Mouse (Mus musculus) brain, adult 2 months (tissue): ENCODE measurements at regions not wholly inside any gene's neighbourhood (a gene's known extent, or its start where the extent isn't known, plus 50 kb on each side); places are given as distances from the start of the nearest gene placed in this dataset.
A peak's percentile ranks its signal among the peaks of the same experiment; 100 is the strongest.

Experiments
- DNase-seq: peaks from one replicate; pipeline ENCODE4 v3.0.0; 2011; ENCODE audit warnings: low read depth, low spot score

- peak; percentile 73 for DNase-seq
Observed at GRCm38 (mm10) chr5:73874770-73875169, 193.5 kb downstream of the Usp46 start.

GRCm38 (mm10) chr5:73875847-73876246 is 192.4 kb downstream of the Usp46 start:
- peak; percentile 58 for DNase-seq

- no peak for DNase-seq
Observed at GRCm38 (mm10) chr5:73880936-73881335, 187.3 kb downstream of the Usp46 start.

- peak; percentile 70 for DNase-seq
Observed at GRCm38 (mm10) chr5:73881941-73882340, 186.3 kb downstream of the Usp46 start.

DNA sequence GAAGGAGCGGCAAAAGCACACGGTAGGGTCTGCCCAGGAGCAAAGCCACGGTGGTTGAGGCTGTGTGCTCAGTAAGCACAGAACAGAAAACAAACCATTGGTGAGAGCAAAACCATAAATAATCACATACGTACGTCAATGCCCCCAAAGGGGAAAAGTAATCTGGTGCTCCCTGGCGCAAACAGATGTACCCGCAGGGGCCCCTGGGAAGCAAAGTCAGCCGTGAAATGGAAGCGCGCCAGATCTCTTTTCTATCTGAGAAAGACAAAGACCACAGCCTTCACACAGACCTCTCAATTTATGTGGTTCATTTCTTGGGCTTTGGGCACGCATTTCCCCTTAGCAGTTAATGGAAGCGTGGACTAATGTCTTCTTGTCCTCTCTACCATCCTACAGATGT is 183.2 kb downstream of the Usp46 start:
- DNase-seq = no peak

DNA sequence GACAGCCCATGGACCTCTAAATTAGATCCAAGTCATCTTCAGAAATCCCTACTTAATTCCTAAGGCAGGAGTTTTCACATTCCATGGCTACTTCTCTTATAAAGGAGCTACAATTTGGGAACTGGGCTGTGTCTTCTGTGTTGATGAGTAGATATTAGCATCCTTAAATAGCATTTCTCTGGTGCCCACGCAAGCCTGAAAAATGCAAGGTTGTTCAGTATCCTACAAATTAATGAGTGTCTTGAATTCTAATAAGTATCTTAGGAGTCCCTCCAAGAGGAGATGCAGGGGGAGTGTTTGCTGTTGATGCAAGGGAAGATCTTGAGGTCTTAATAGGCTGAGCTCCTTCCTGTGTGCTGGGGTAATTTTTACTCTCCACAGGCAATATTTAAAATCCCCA is 182.5 kb downstream of the Usp46 start:
- peak; percentile 76 for DNase-seq

DNA sequence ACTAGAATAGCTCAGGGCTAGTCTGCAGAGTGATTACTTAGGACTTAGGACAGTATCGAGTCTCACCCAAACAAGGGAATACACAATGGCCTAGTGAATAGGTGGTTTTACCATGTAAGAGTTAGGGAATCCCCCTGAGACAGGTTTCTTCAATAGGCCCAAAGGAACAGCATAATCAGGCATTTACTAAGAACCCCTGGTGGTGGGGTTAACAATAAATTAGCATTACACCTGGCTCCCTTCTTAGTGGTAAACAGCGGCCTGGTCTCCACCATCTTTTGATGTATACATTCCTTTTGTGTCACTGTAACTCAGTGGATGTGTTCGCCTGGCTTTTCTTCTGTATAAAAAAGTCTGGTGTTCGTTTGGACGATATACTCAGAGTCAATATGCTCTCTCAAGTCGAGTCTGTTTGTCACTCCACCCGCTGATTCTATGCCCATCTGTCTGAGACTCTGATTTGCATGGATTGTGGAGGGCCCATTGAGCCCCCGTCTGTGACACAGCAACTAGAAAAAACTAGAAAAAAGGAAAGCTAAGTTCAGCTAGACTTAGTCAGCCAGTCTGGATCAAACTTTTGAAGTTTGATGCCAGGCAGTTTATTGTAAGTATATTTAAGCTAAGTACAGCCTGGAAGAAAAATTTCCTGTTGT is 180.8 kb downstream of the Usp46 start:
- DNase-seq = peak; percentile 43

- DNase-seq = no peak
Observed at GRCm38 (mm10) chr5:73888391-73888790, 179.8 kb downstream of the Usp46 start.

DNA sequence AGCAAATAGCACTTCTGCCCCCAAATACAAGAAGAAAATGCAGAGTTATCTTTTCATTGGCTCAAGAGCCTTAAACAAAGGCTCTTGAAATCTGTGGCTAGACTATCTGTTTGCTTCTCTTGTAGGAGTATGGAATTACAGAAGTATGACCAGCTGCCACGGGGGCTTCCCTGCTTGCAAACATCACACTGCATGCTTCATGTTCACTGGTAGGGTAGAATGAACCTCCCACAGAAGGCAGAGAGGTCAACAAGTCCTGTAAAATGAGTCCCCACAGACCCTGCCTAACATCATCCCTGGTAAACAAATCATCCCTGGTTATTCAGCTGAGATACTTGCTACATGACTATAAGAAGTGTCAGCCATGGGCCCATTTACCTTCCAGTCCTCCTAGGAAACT is 178.9 kb downstream of the Usp46 start:
- DNase-seq = no peak

DNA sequence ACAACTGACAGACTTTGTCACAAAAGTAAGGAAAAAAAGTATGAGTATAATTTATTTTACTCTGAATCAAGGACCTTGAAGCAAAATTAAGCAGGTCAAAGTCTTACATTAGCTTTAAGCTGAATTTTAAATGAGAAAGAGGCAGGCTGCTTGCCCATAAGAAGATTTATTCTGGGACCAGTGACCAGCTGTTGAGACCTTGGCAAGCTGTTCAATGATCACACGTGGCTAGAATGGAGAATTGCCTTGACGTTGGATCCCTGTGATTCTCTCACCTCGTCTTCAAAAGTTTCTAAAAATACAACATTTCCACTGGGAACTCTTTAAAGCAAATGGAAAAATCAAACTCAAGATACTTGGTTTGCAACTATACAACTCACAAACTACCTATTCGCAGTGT is 177.3 kb downstream of the Usp46 start:
- DNase-seq = no peak

- no peak for DNase-seq
Observed at GRCm38 (mm10) chr5:73891606-73892005, 176.6 kb downstream of the Usp46 start.

DNA sequence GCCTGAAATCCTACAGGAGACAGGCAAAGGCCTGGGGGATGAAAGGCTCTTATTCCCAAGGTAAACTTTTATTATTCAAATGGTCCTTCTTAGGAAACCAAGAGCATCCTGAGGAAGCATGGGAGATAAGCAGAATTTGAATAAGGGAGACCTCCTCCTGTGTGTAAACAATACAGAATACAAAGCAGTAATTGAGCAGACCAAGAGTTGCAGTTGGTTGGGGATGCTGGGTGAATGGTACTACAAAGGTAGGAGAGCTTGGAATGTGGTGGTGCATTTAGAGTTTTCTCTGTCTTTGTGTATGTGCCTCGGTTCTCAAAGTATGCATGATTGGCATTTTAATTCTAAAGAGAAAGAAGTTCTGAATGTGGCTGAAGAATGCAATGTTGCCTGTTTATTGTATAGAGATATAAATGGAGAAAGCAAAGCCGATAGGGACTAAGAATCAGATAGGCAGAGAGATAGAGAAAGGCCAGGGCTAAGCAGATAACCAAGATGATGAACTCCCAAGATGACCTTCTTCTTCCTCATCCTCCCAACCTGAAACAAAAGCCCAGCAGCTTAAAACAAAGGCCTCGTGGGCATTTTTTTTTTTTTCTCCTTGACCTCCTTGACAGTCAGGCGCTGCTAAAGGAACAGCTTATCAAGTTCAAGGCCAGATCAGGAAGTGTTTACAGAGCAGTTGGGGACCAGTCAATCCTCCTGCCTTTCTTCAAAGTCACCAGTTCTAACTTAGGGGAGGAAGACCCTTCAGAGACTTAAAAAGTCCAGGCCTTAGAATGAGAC is 175.6 kb downstream of the Usp46 start:
- no peak for DNase-seq

DNA sequence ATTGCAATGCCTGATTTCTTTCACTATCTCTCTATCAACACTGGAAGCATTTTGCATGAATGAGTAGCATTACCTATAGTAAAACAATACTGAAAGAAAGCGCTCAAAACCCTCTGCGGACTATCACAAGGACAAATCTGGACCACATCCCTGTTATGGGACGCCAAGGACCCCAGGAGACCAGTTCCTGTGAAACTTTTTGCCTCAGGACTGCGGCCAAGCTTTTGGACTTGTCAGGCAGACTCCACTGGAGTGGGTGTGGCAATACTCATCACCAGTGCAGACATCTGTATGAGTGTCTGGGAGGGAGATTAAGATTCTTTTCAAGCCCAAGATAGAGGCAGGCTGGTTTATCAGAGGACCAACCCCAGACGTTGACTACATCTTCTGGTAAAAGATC is 173.0 kb downstream of the Usp46 start:
- DNase-seq = no peak

- no peak for DNase-seq
Observed at GRCm38 (mm10) chr5:73896785-73897184, 171.4 kb downstream of the Usp46 start.

DNA sequence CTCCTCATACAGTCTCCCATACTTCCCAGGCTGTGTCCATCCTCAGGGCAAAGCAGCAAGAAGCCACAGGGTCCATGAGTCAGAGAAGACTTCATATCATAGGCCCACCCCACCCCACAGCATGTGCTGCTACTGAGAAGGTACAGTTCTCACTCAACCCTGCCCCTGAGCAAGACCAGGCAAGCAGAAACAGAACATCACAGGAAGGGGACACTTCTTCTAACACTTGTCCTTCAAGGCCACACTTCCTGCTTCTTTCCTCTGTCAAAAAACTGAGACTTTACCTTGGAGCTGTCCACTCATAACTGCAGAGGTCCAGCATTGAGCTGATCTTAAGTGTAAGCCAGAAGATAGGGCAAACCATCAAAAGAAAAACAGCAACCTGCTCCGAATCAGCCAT is 166.6 kb downstream of the Usp46 start:
- no peak for DNase-seq

GRCm38 (mm10) chr5:73902470-73903218 is 165.6 kb downstream of the Usp46 start:
- DNase-seq = no peak

GRCm38 (mm10) chr5:73903219-73903570 is 165.0 kb downstream of the Usp46 start:
- DNase-seq = peak; percentile 82

DNA sequence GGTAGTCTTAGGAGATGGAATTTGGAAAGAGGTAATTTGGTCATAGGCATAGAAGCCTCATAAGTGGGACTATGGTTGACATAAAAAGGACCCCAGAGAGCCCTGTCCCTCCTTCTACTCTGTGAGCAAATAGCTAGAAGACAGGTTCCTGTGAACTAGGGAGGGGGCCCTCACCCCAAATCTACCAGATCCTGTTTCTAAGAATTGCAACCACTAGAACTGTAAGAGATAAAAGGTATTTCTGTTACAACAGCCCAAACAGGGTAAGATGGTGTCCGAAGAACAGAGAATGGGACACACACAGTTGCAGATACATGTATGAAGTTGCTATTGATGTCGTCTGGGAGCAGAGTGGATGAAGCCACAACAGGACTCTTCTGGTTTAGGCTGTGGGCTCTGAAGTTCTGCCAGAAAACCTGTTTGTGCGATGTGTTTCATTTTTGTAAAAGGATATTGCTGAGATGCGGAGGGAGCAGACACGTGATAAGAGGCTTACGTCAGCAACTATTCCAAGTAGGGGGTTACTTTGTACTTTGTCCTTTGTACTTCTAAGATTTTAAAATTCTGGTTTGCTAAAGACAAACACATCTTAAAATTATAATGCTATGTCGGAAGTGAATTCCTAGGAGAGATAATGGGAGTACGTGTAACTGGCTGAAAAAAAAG is 164.0 kb downstream of the Usp46 start:
- DNase-seq = peak; percentile 16

DNA sequence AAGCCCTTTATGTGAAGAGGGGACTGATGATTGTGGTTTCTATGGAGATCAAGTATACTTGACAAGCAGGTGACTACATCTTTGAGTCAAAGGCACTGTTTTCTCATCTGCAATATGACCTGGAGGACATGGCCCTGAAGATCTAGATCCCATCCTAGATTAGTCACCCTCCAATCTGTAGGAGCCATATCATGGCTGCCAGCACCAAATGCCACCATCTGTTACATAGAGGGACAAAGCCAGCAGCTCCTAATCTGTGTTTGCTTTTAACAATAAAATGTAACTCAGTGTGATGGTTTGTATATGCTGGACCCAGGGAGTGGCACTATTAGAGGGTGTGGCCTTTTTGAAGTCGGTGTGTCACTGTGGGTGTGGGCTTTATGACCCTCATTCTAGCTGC is 156.1 kb downstream of the Usp46 start:
- peak; percentile 92 for DNase-seq

GRCm38 (mm10) chr5:73913116-73913515 is 155.1 kb downstream of the Usp46 start:
- DNase-seq = no peak

- DNase-seq = no peak
Observed at GRCm38 (mm10) chr5:73918011-73918410, 150.2 kb downstream of the Usp46 start.

DNA sequence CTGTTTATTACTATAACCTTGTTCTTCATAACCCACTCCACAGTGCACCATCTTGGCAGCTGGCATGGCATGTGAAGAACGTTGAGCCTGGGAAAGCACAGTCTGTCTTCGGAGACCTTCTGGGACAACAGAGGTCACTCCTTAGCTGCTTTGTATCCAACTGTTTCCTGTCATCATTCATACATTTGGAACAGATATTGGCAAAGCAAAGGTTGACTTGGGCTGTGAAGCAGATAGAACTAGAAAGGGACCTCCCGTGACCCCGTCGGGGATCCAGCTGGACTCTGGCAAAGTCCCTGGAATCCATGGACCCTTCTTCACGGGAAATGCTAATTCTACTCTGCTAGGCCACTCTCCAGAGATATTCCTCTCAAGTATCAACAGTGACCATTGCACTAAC is 148.3 kb downstream of the Usp46 start:
- no peak for DNase-seq
